Mouse (Mus musculus) heart, adult 18-20 months (tissue): Measurements from ENCODE around the gene Crtac1. TPM values are rescaled to one million over a fixed set of nuclear protein-coding genes. Genes with fewer than 3 reads are reported as not detected.

ENCODE experiments used
- DNase-seq, 2 experiments: peaks; one replicate each; pipeline ENCODE4 v3.0.0; 2021 to 2022; ENCODE audit warnings: mixed read lengths in 1 of 2
- total RNA-seq, 2 experiments: library from RNA; stranded (reverse); gene quantifications; 2 replicates each; pipeline ENCODE4 v1.2.3; 2021

Gene Crtac1
- total RNA-seq, 2 experiments from 2014 or later, result not detected

- DNase-seq, result no peak
Observed at GRCm38 (mm10) chr19:42279611-42280010, 152.0 kb downstream of the Crtac1 start.

- DNase-seq, result no peak
Observed at GRCm38 (mm10) chr19:42278461-42278860, 153.1 kb downstream of the Crtac1 start.

GRCm38 (mm10) chr19:42277288-42277687, 154.3 kb downstream of the Crtac1 start:
- DNase-seq, result no peak

GRCm38 (mm10) chr19:42272003-42272963, 159.3 kb downstream of the Crtac1 start:
- DNase-seq, result peak; percentile 45 to 92

GRCm38 (mm10) chr19:42271182-42271581, 160.4 kb downstream of the Crtac1 start:
- no peak for DNase-seq

GRCm38 (mm10) chr19:42270119-42270518, 161.5 kb downstream of the Crtac1 start:
- no peak for DNase-seq

- peak; percentile 19 to 27 for DNase-seq
Observed at GRCm38 (mm10) chr19:42268337-42268736, 163.2 kb downstream of the Crtac1 start.

- DNase-seq, result no peak
Observed at GRCm38 (mm10) chr19:42263524-42263923, 168.1 kb downstream of the Crtac1 start.

GRCm38 (mm10) chr19:42260486-42260885, 171.1 kb downstream of the Crtac1 start:
- no peak for DNase-seq

GRCm38 (mm10) chr19:42258596-42258995, 173.0 kb downstream of the Crtac1 start:
- DNase-seq, result no peak

- DNase-seq, result no peak
Observed at GRCm38 (mm10) chr19:42258031-42258430, 173.6 kb downstream of the Crtac1 start.

- DNase-seq, result no peak
Observed at GRCm38 (mm10) chr19:42257241-42257635, 174.3 kb downstream of the Crtac1 start.

GRCm38 (mm10) chr19:42256611-42257240, 174.9 kb downstream of the Crtac1 start:
- DNase-seq, result no peak

- peak; percentile 29 to 66 for DNase-seq
Observed at GRCm38 (mm10) chr19:42255784-42256610, 175.6 kb downstream of the Crtac1 start.

- no peak for DNase-seq
Observed at GRCm38 (mm10) chr19:42255438-42255783, 176.2 kb downstream of the Crtac1 start.

- DNase-seq, result no peak
Observed at GRCm38 (mm10) chr19:42249976-42250914, 181.3 kb downstream of the Crtac1 start.

- DNase-seq, result no peak
Observed at GRCm38 (mm10) chr19:42247519-42247918, 184.1 kb downstream of the Crtac1 start, which contains the start of gene Golga7b. Golga7b (plus strand) TSS chr19:42247574.

- DNase-seq, result no peak
Observed at GRCm38 (mm10) chr19:42246626-42247025, 185.0 kb downstream of the Crtac1 start.

GRCm38 (mm10) chr19:42243401-42243800, 188.2 kb downstream of the Crtac1 start:
- no peak for DNase-seq

GRCm38 (mm10) chr19:42240881-42241280, 190.7 kb downstream of the Crtac1 start:
- DNase-seq, result no peak

- peak; percentile 53 to 84 for DNase-seq
Observed at GRCm38 (mm10) chr19:42238341-42238715, 193.3 kb downstream of the Crtac1 start.
